Mouse (Mus musculus) liver, adult 2 months (tissue): ENCODE results near the gene Adgb. TPM values are rescaled to one million over a fixed set of nuclear protein-coding genes. Genes with fewer than 3 reads are reported as not detected.

Experiments
- DNase-seq: peaks from one replicate; pipeline ENCODE4 v3.0.0-alpha.2; 2011; ENCODE audit warnings: low read depth, low spot score; ENCODE audit errors: extremely low read depth
- H3K27ac ChIP-seq: fragments of 200-500 bp; replicated peaks from 2 replicates; pipeline ENCODE4 v1.5.1; 2012; ENCODE audit warnings: low read depth, mild to moderate bottlenecking, control low read depth, inconsistent platforms, low read length; ENCODE audit not compliant: insufficient read depth
- H3K27me3 ChIP-seq: fragments of 200-500 bp; 2 replicates; pipeline ENCODE4 v1.6.1; 2012; ENCODE audit warnings: mild to moderate bottlenecking, moderate library complexity, low read length, inconsistent platforms; ENCODE audit not compliant: control insufficient read depth, insufficient read depth
- H3K36me3 ChIP-seq: fragments of 200-500 bp; 2 replicates; pipeline ENCODE4 v1.6.1; 2012; ENCODE audit warnings: low read length, inconsistent platforms; ENCODE audit not compliant: control insufficient read depth, insufficient read depth
- H3K4me1 ChIP-seq: fragments of 200-500 bp; 2 replicates; pipeline ENCODE4 v1.6.1; 2011; ENCODE audit warnings: low read length; ENCODE audit not compliant: control insufficient read depth, insufficient read depth
- H3K4me3 ChIP-seq: fragments of 200-500 bp; 2 replicates; pipeline ENCODE4 v1.5.1; 2011; ENCODE audit warnings: low read depth, mild to moderate bottlenecking, control low read depth, low read length, moderate library complexity; ENCODE audit not compliant: insufficient read depth
- H3K79me2 ChIP-seq: fragments of 200-500 bp; 2 replicates; pipeline ENCODE4 v1.6.1; 2012; ENCODE audit warnings: inconsistent platforms, mild to moderate bottlenecking, low read length, moderate library complexity; ENCODE audit not compliant: control insufficient read depth, insufficient read depth
- H3K9ac ChIP-seq: fragments of 200-500 bp; 2 replicates; pipeline ENCODE4 v1.6.1; 2012; ENCODE audit warnings: low read depth, mild to moderate bottlenecking, control low read depth, inconsistent platforms, low read length
- CTCF ChIP-seq: fragments of 200-500 bp; IDR thresholded peaks from 2 replicates; pipeline ENCODE4 v1.5.1; 2011; ENCODE audit warnings: low read depth, low read length, control low read depth
- POLR2A ChIP-seq: fragments of 200-500 bp; IDR thresholded peaks from 2 replicates; pipeline ENCODE4 v1.6.1; 2011; ENCODE audit warnings: low read length, control low read depth; ENCODE audit not compliant: insufficient read depth; ENCODE audit errors: extremely low read depth
- WGBS: fragments of 180-500 bp; shearing (Covaris S2); methylation state at CpG from one replicate; pipeline ENCODE4 v1.1.7; 2018; 5-methylcytosine and 5-hydroxymethylcytosine counted together
- polyA plus RNA-seq: library from polyadenylated mRNA; depleted of rRNA; stranded (reverse); fragments of >200 nt; gene quantifications from 2 replicates; pipeline ENCODE4 v1.2.3, GENCODE M21; 2012; rRNA removed
- total RNA-seq: library from RNA; depleted of rRNA; stranded (reverse); fragments of >200 nt; gene quantifications from 2 replicates; pipeline ENCODE4 v1.2.3, GENCODE M21; 2014; rRNA removed

Gene Adgb
- total and polyA plus RNA-seq, 2 experiments: 0.33 to 0.83 TPM

DNA sequence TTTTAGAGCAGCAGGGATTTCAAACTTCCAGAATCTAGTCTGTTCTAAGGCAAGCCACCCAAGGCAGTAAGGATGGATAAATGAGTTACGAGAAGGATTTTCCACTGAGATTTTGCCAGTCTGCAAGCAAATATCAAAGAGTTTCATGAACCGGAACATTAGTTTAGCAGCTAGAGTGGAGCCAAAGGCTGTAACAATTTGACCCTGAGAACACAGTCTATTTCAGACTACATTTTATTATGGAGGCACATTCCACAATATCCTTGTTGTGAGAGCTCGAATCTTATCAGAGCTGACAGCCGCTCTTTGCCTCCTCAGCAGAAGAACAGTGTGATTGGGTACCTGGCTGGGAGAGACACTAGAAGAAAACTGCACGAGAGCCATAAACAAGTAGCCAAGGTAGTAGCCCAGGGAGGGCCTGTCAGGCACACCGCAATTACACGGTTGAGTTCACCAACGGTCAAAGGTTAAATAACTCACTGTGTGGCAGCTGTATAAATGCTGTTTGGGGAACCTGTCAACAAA is 171.1 kb downstream of the Adgb start:
- H3K27me3 ChIP-seq: no peaks in the 10 kb centered on the region
- no peak overlapping the region for H3K9ac ChIP-seq
- DNase-seq: peak; percentile 32
- H3K79me2 ChIP-seq: no peaks in the 10 kb centered on the region
- H3K4me1 ChIP-seq: no peaks in the 10 kb centered on the region
- no peak overlapping the region for H3K27ac ChIP-seq
- 52% methylated on average over 8 of the region's 8 CpGs for WGBS
- no peaks in the 10 kb centered on the region for H3K36me3 ChIP-seq
- TF ChIP-seq POLR2A: no peak
- no peak for TF ChIP-seq CTCF
- no peak overlapping the region for H3K4me3 ChIP-seq

GRCm38 (mm10) chr10:10299987-10300386 is 172.1 kb downstream of the Adgb start:
- Histone ChIP-seq H3K4me3 (no peak overlapping the region), H3K36me3 (no peaks in the 10 kb centered on the region), H3K9ac (no peak overlapping the region), H3K79me2 (no peaks in the 10 kb centered on the region), H3K4me1 (no peaks in the 10 kb centered on the region), H3K27ac (no peak overlapping the region), H3K27me3 (no peaks in the 10 kb centered on the region)
- no peak for DNase-seq
- WGBS: 96% methylated on average over 4 of the region's 4 CpGs
- TF ChIP-seq CTCF: no peak
- TF ChIP-seq POLR2A: no peak

DNA sequence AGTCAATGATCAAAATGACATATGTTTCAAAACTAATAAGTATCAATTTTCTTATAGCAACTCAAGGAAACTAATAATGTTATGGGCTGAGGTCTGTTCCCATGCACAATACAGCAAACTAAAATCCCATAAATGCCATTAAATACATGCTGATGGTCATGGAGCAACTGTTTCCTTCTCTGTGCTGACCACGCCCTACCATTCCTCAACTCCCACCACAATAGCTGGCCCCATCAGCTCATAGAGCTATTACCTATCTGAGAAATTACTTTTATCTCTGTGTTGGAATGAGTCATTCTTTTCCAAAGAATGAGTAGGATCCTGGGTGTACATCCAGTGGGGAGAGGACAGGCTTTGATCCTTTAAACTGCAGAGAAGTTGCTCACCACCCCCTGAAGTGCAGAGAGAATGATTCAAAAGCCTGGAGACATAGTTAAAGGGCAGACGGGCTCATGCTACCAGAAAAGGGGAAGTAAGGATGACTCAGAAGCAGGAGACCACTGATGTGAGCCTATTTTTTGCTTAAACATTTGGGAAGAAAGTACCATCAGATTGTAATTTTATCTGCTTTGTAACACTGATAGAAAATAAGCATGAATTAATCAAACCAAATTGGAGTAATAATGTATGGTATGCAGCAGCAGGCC is 184.8 kb downstream of the Adgb start:
- no peaks in the 10 kb centered on the region for H3K4me1 ChIP-seq
- H3K79me2 ChIP-seq: no peaks in the 10 kb centered on the region
- H3K4me3 ChIP-seq: no peak overlapping the region
- 73% methylated on average over 2 of the region's 2 CpGs for WGBS
- no peaks in the 10 kb centered on the region for H3K27me3 ChIP-seq
- no peak overlapping the region for H3K9ac ChIP-seq
- no peak for TF ChIP-seq CTCF
- TF ChIP-seq POLR2A: no peak
- DNase-seq: no peak
- no peak overlapping the region for H3K27ac ChIP-seq
- no peaks in the 10 kb centered on the region for H3K36me3 ChIP-seq

Other genes with a start within 250 kb of the Adgb start
- gene Rab32, start 85.9 kb upstream of the Adgb start, total RNA-seq: 20.4 and 31.4 TPM in 2 replicates
- gene Rab32, start 85.9 kb upstream of the Adgb start, polyA plus RNA-seq: 26.4 and 27.5 TPM in 2 replicates
- not detected in 2 replicates for gene Gm10944, start 209.0 kb upstream of the Adgb start, total RNA-seq
- not detected in 2 replicates for gene Gm10944, start 209.0 kb upstream of the Adgb start, polyA plus RNA-seq